Mouse (Mus musculus): Measurements from ENCODE around the gene Mrpl45. TPM values are rescaled to one million over a fixed set of nuclear protein-coding genes. Genes with fewer than 3 reads are reported as not detected.

Mrpl45 gene
- polyA plus RNA-seq, 1 experiment: 25.5 TPM

GRCm38 (mm10) chr11:97296542-97296941 is 19.0 kb upstream of the Mrpl45 start:
- H3K4me3 ChIP-seq (ENCODE audit: insufficient read depth, low read depth, low read length): no peak overlapping the region
- no peak overlapping the region for H3K27ac ChIP-seq (ENCODE audit: insufficient read depth, low read depth, low read length)
- TF ChIP-seq POLR2A (IDR thresholded peaks at IDR 0.05; ENCODE audit: low read depth, low read length) (no peak), CTCF (conservative IDR thresholded peaks at IDR 0.05; ENCODE audit: insufficient read depth, insufficient read length, low read depth, low read length) (no peak)
- H3K27me3 ChIP-seq (replicated peaks; ENCODE audit: control insufficient read depth, insufficient read depth, low read length): no peaks in the 10 kb centered on the region
- no peak for DNase-seq
- no peaks in the 10 kb centered on the region for H3K4me1 ChIP-seq (ENCODE audit: control insufficient read depth, insufficient read depth, low read length)
- WGBS: 94% methylated on average over 3 of the region's 4 CpGs
- no peaks in the 10 kb centered on the region for H3K36me3 ChIP-seq (ENCODE audit: control insufficient read depth, insufficient read depth, low read length)

- H3K36me3 ChIP-seq (ENCODE audit: control insufficient read depth, insufficient read depth, low read length): no peaks in the 10 kb centered on the region
- TF ChIP-seq POLR2A (IDR thresholded peaks at IDR 0.05; ENCODE audit: low read depth, low read length) (no peak), CTCF (conservative IDR thresholded peaks at IDR 0.05; ENCODE audit: insufficient read depth, insufficient read length, low read depth, low read length) (no peak)
- H3K4me3 ChIP-seq (ENCODE audit: insufficient read depth, low read depth, low read length): no peak overlapping the region
- no peaks in the 10 kb centered on the region for H3K27me3 ChIP-seq (replicated peaks; ENCODE audit: control insufficient read depth, insufficient read depth, low read length)
- no peak overlapping the region for H3K27ac ChIP-seq (ENCODE audit: insufficient read depth, low read depth, low read length)
- H3K4me1 ChIP-seq (ENCODE audit: control insufficient read depth, insufficient read depth, low read length): peaks cover 9% of the 10 kb centered on the region; the same call in 1 of the 2 replicates
- WGBS: 94% methylated on average over 2 of the region's 2 CpGs
- no peak for DNase-seq
Measured at GRCm38 (mm10) chr11:97299939-97300338, 15.6 kb upstream of the Mrpl45 start.

GRCm38 (mm10) chr11:97301406-97301805 is 14.1 kb upstream of the Mrpl45 start:
- Histone ChIP-seq H3K27me3 (replicated peaks; ENCODE audit: control insufficient read depth, insufficient read depth, low read length) (no peaks in the 10 kb centered on the region), H3K27ac (ENCODE audit: insufficient read depth, low read depth, low read length) (no peak overlapping the region), H3K4me3 (ENCODE audit: insufficient read depth, low read depth, low read length) (no peak overlapping the region), H3K36me3 (ENCODE audit: control insufficient read depth, insufficient read depth, low read length) (no peaks in the 10 kb centered on the region), H3K4me1 (ENCODE audit: control insufficient read depth, insufficient read depth, low read length) (peaks cover 9% of the 10 kb centered on the region; the same call in 1 of the 2 replicates)
- WGBS: 85% methylated on average over 16 of the region's 16 CpGs
- TF ChIP-seq POLR2A (IDR thresholded peaks at IDR 0.05; ENCODE audit: low read depth, low read length): no peak
- TF ChIP-seq CTCF (conservative IDR thresholded peaks at IDR 0.05; ENCODE audit: insufficient read depth, insufficient read length, low read depth, low read length): no peak
- no peak for DNase-seq

GRCm38 (mm10) chr11:97302231-97302781 is 13.2 kb upstream of the Mrpl45 start:
- peak; percentile 88 for DNase-seq
- WGBS: 8% methylated on average over 7 of the region's 7 CpGs
- peak overlapping the region; percentile 10; the same call in 1 of the 2 replicates for H3K27ac ChIP-seq (ENCODE audit: insufficient read depth, low read depth, low read length)
- no peaks in the 10 kb centered on the region for H3K27me3 ChIP-seq (replicated peaks; ENCODE audit: control insufficient read depth, insufficient read depth, low read length)
- H3K4me3 ChIP-seq (ENCODE audit: insufficient read depth, low read depth, low read length): no peak overlapping the region
- TF ChIP-seq POLR2A (IDR thresholded peaks at IDR 0.05; ENCODE audit: low read depth, low read length): no peak
- no peaks in the 10 kb centered on the region for H3K36me3 ChIP-seq (ENCODE audit: control insufficient read depth, insufficient read depth, low read length)
- peaks cover 9% of the 10 kb centered on the region; the same call in 1 of the 2 replicates for H3K4me1 ChIP-seq (ENCODE audit: control insufficient read depth, insufficient read depth, low read length)

- Histone ChIP-seq H3K27me3 (replicated peaks; ENCODE audit: control insufficient read depth, insufficient read depth, low read length) (no peaks in the 10 kb centered on the region), H3K36me3 (ENCODE audit: control insufficient read depth, insufficient read depth, low read length) (no peaks in the 10 kb centered on the region), H3K27ac (ENCODE audit: insufficient read depth, low read depth, low read length) (no peak overlapping the region), H3K4me1 (ENCODE audit: control insufficient read depth, insufficient read depth, low read length) (peaks cover 9% of the 10 kb centered on the region; the same call in 1 of the 2 replicates), H3K4me3 (ENCODE audit: insufficient read depth, low read depth, low read length) (no peak overlapping the region)
- no peak for TF ChIP-seq CTCF (conservative IDR thresholded peaks at IDR 0.05; ENCODE audit: insufficient read depth, insufficient read length, low read depth, low read length)
- TF ChIP-seq POLR2A (IDR thresholded peaks at IDR 0.05; ENCODE audit: low read depth, low read length): no peak
- WGBS: 82% methylated on average over 5 of the region's 5 CpGs
- no peak for DNase-seq
Measured at GRCm38 (mm10) chr11:97304631-97305030, 10.9 kb upstream of the Mrpl45 start.

- TF ChIP-seq POLR2A (IDR thresholded peaks at IDR 0.05; ENCODE audit: low read depth, low read length) (no peak), CTCF (conservative IDR thresholded peaks at IDR 0.05; ENCODE audit: insufficient read depth, insufficient read length, low read depth, low read length) (no peak)
- Histone ChIP-seq H3K4me3 (ENCODE audit: insufficient read depth, low read depth, low read length) (no peak overlapping the region), H3K4me1 (ENCODE audit: control insufficient read depth, insufficient read depth, low read length) (peaks cover 4% of the 10 kb centered on the region; the same call in 1 of the 2 replicates), H3K27me3 (replicated peaks; ENCODE audit: control insufficient read depth, insufficient read depth, low read length) (no peaks in the 10 kb centered on the region), H3K27ac (ENCODE audit: insufficient read depth, low read depth, low read length) (no peak overlapping the region), H3K36me3 (ENCODE audit: control insufficient read depth, insufficient read depth, low read length) (no peaks in the 10 kb centered on the region)
- no peak for DNase-seq
- WGBS: 93% methylated on average over 11 of the region's 11 CpGs
Measured at GRCm38 (mm10) chr11:97307294-97308069, 8.0 kb upstream of the Mrpl45 start.

- no peak for DNase-seq
- no peaks in the 10 kb centered on the region for H3K36me3 ChIP-seq (ENCODE audit: control insufficient read depth, insufficient read depth, low read length)
- no peak overlapping the region for H3K27ac ChIP-seq (ENCODE audit: insufficient read depth, low read depth, low read length)
- TF ChIP-seq CTCF (conservative IDR thresholded peaks at IDR 0.05; ENCODE audit: insufficient read depth, insufficient read length, low read depth, low read length): no peak
- TF ChIP-seq POLR2A (IDR thresholded peaks at IDR 0.05; ENCODE audit: low read depth, low read length): no peak
- H3K4me3 ChIP-seq (ENCODE audit: insufficient read depth, low read depth, low read length): no peak overlapping the region
- peaks cover 3% of the 10 kb centered on the region; the same call in 1 of the 2 replicates for H3K4me1 ChIP-seq (ENCODE audit: control insufficient read depth, insufficient read depth, low read length)
- WGBS: 46% methylated on average over 3 of the region's 3 CpGs
- no peaks in the 10 kb centered on the region for H3K27me3 ChIP-seq (replicated peaks; ENCODE audit: control insufficient read depth, insufficient read depth, low read length)
Measured at GRCm38 (mm10) chr11:97308806-97309450, 6.6 kb upstream of the Mrpl45 start.

Data from kidney, adult 2 months (tissue).